Mouse (Mus musculus): Measurements from ENCODE around the gene Btbd35f23. TPM values are rescaled to one million over a fixed set of nuclear protein-coding genes. Genes with fewer than 3 reads are reported as not detected.
"Not testable (repeated sequence)": the region's sequence is repeated elsewhere in the genome, so short reads cannot be mapped to it uniquely, and the experiment has no call there.

Gene Btbd35f23
- polyA plus RNA-seq (2015; fragmentation: Nextera tagmentation; extraction: Ambion mirVana) = not detected in 2 replicates

DNA sequence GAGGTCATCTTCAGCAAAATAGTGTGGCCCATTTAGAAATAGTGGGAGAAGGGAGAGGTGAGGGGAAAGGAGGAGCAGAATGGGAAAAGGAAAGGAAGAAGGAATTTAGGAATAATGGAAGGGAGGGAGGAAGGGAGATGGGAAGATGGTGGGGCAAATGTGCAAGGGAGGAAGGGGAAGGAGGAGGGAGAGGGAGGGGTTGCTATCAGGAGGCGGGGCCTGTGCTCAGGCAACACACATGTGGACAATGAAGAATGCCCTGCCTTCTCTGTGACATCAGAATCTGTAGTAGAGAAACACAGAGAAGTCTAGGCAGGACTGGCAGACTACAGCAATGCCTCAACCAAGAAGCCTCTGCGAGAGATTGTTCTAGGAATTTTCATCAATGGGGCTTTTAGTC is at the start of gene Btbd35f23:
TSS of gene Btbd35f23 (plus strand) at position 301 of the 400 bp plus-strand sequence.
- H3K27ac ChIP-seq; H3K36me3 ChIP-seq; H3K4me2 ChIP-seq; H3K4me3 ChIP-seq; ATAC-seq (ENCODE audit: insufficient number of reproducible peaks, low FRiP score, low TSS enrichment, low read depth); H3K9ac ChIP-seq; H3K27me3 ChIP-seq; H3K9me3 ChIP-seq; H3K4me1 ChIP-seq: not testable (repeated sequence)
- 75% methylated on average over 2 of the region's 2 CpGs for WGBS

Other genes starting within 250 kb of the Btbd35f23 start
- not detected in 2 replicates for gene Btbd35f24, start 119.0 kb downstream of the Btbd35f23 start, polyA plus RNA-seq (2015; fragmentation: Nextera tagmentation; extraction: Ambion mirVana)

Measured in limb, embryonic 15.5 days (tissue).